Mouse (Mus musculus): ENCODE measurements at regions not wholly inside any gene's neighbourhood (a gene's known extent, or its start where the extent isn't known, plus 50 kb on each side); places are given as distances from the start of the nearest gene placed in this dataset.

GRCm38 (mm10) chr10:66857330-66857729, 238.6 kb upstream of the Jmjd1c start:
- no peak for DNase-seq (ENCODE audit: extremely low spot score)

GRCm38 (mm10) chr10:66861421-66861820, 234.5 kb upstream of the Jmjd1c start:
- DNase-seq (ENCODE audit: extremely low spot score), result no peak

GRCm38 (mm10) chr10:66864161-66864862, 231.6 kb upstream of the Jmjd1c start:
- peak; percentile 22 for DNase-seq (ENCODE audit: extremely low spot score)

GRCm38 (mm10) chr10:66865010-66865582, 230.8 kb upstream of the Jmjd1c start:
- no peak for DNase-seq (ENCODE audit: extremely low spot score)

- DNase-seq (ENCODE audit: extremely low spot score), result no peak
Measured at GRCm38 (mm10) chr10:66871133-66871664, 224.7 kb upstream of the Jmjd1c start.

- no peak for DNase-seq (ENCODE audit: extremely low spot score)
Measured at GRCm38 (mm10) chr10:66871673-66872072, 224.3 kb upstream of the Jmjd1c start.

GRCm38 (mm10) chr10:66873468-66873867, 222.5 kb upstream of the Jmjd1c start:
- no peak for DNase-seq (ENCODE audit: extremely low spot score)

- DNase-seq (ENCODE audit: extremely low spot score), result no peak
Measured at GRCm38 (mm10) chr10:66879071-66879470, 216.9 kb upstream of the Jmjd1c start.

- DNase-seq (ENCODE audit: extremely low spot score), result no peak
Measured at GRCm38 (mm10) chr10:66882825-66883224, 213.1 kb upstream of the Jmjd1c start.

GRCm38 (mm10) chr10:66885575-66885974, 210.3 kb upstream of the Jmjd1c start:
- DNase-seq (ENCODE audit: extremely low spot score), result no peak

- DNase-seq (ENCODE audit: extremely low spot score), result no peak
Measured at GRCm38 (mm10) chr10:66889786-66890555, 206.0 kb upstream of the Jmjd1c start.

- no peak for DNase-seq (ENCODE audit: extremely low spot score)
Measured at GRCm38 (mm10) chr10:66891811-66892210, 204.1 kb upstream of the Jmjd1c start.

- no peak for DNase-seq (ENCODE audit: extremely low spot score)
Measured at GRCm38 (mm10) chr10:66893836-66894235, 202.1 kb upstream of the Jmjd1c start.

GRCm38 (mm10) chr10:66896698-66897622, 199.0 kb upstream of the Jmjd1c start:
- DNase-seq (ENCODE audit: extremely low spot score), result peak; percentile 35

- DNase-seq (ENCODE audit: extremely low spot score), result no peak
Measured at GRCm38 (mm10) chr10:66899724-66900123, 196.2 kb upstream of the Jmjd1c start.

- no peak for DNase-seq (ENCODE audit: extremely low spot score)
Measured at GRCm38 (mm10) chr10:66900781-66901180, 195.1 kb upstream of the Jmjd1c start.

- no peak for DNase-seq (ENCODE audit: extremely low spot score)
Measured at GRCm38 (mm10) chr10:66901873-66902272, 194.1 kb upstream of the Jmjd1c start.

- DNase-seq (ENCODE audit: extremely low spot score), result no peak
Measured at GRCm38 (mm10) chr10:66904552-66905367, 191.2 kb upstream of the Jmjd1c start.

GRCm38 (mm10) chr10:66907842-66908241, 188.1 kb upstream of the Jmjd1c start:
- DNase-seq (ENCODE audit: extremely low spot score), result no peak

- peak; percentile 81 for DNase-seq (ENCODE audit: extremely low spot score)
Measured at GRCm38 (mm10) chr10:66909204-66909889, 186.6 kb upstream of the Jmjd1c start.
